Mouse (Mus musculus) heart, postnatal 10 days (tissue): ENCODE results near the gene Zmiz1. TPM values are rescaled to one million over a fixed set of nuclear protein-coding genes. Genes with fewer than 3 reads are reported as not detected.

ENCODE experiments used
- DNase-seq, 2 experiments: peaks; one replicate each; pipeline ENCODE4 v3.0.0; 2021
- intact Hi-C: fragments of 180-260 bp; cut with DNase I; formaldehyde crosslinking; loops from one replicate; pipeline ENCODE4 v1.15.1; 2025
- total RNA-seq, 2 experiments: library from RNA; stranded (reverse); gene quantifications; 2 replicates each; pipeline ENCODE4 v1.2.3; 2021

Zmiz1 gene
- 10 to 100 TPM; 70.9 to 72.0 TPM for total RNA-seq

DNA sequence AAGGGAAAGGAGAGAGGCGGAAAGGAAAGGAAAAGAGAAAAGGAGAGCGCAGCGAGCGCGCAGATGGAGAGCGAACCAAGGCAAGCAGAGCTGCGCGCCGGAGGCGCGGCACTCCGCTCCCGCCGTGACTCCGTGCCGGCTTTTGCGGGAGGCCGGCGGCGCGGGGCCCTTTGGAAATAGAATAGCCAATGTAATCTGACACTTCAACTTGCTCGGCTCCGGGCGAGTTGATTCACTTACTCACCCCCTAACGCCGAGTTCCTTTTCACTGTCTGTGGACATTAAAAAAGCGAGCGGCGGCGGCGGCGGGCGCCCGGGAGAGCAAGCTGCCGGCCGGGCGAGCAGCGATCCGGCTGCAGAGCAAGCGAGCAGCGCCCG, at the start of gene Zmiz1:
Gene Zmiz1, plus strand, starts transcription at position 170 of the 378 bp plus-strand sequence.
- peak; percentile 94 to 95 for DNase-seq
- intact Hi-C loops: loop anchor here (1.0 to 5.0 kb wide), 6 partner anchors 81 to 957 kb away; no protein-coding TSS in a partner anchor

DNA sequence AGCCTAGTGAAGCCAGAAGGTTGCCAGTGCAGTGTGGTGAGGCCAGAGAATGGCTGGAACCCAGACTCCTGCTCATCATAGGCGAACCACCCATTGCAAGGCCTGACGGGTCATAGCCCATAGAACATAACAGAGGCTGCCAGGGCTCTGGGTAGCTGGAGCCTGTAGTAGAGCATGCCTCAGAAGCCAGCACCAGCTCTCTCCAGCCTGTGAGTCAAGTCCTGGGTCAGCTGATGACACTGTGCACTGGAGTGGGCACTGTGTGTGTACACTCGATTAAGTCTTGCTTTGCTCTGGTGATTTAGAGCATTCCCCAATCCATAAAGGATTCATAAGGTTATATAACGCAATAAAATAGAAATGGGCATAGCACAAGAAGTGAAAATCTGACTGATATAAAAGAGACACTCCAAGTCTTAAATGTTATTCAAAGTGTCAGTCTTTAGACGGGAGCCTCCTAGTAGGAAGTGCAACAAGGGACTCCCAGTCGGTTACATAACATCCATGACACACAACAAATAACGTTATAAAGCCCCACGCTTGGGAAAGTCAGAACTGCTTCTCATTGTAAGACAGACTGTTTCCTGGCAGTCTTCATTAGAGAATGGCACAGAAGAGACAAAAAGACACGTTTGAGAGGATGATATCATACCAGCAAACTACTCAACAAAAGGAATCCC, 47.0 kb upstream of the Zmiz1 start:
- no peak for DNase-seq
- intact Hi-C loops: no loop called here

DNA sequence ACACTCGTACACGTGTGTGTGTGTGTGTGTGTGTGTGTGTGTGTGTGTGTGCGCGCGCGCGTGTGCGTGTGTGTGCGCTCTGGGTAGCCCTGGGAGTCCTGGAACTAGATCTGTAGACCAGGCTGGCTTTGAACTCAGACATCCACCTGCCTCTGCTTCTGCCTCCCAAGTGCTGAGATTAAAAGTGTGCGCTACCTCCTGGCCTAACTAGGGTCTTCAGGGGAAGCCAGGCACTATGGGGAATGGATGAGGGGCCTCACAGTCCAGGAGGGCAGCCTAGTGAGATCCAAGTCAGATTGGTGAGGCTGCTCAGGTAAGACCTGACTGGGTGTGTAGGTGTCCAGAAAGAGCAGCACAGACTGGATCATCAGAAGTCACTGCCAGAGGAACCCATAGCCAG, 46.2 kb upstream of the Zmiz1 start:
- intact Hi-C loops: no loop called here
- no peak for DNase-seq

DNA sequence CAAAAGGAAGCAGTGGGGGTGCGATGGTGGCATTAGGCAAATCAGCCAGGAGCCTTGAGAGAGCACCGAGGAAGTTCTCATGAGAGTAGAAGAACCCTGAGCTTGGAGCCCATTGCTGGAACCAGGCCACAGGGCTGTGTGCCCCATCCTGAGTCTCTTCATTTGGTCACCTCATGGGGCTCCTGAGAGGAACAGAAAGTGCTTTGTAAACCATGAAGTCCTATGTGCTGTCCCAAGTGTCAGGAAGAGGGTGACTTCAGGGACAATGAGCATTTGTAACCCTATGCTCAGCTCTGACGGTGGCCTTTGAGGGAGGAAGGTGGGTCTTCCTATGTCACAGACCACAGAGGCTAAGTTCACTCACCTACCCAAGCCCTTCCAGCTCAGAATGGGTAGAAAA, 45.5 kb upstream of the Zmiz1 start:
- intact Hi-C loops: no loop called here
- DNase-seq: no peak

DNA sequence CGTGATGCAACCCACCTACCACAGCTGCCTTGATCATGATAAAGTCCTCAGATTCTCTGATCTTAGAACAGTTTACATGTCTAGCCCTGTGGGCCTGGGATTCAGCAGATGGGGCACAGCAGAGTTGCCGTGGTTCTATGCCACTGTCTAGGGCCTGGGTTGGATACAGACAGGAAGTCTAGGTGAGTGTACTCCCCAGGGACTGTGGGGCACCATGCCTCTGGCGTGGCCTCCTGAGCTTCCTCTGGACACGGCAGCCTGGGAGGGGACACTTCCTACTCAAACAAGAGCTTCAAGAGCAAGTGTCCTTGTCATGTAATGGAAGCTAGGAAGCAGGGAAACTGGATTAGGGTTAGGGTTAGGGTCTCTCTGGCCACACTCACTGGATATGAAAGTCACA, 44.9 kb upstream of the Zmiz1 start:
- intact Hi-C loops: no loop called here
- no peak for DNase-seq

DNA sequence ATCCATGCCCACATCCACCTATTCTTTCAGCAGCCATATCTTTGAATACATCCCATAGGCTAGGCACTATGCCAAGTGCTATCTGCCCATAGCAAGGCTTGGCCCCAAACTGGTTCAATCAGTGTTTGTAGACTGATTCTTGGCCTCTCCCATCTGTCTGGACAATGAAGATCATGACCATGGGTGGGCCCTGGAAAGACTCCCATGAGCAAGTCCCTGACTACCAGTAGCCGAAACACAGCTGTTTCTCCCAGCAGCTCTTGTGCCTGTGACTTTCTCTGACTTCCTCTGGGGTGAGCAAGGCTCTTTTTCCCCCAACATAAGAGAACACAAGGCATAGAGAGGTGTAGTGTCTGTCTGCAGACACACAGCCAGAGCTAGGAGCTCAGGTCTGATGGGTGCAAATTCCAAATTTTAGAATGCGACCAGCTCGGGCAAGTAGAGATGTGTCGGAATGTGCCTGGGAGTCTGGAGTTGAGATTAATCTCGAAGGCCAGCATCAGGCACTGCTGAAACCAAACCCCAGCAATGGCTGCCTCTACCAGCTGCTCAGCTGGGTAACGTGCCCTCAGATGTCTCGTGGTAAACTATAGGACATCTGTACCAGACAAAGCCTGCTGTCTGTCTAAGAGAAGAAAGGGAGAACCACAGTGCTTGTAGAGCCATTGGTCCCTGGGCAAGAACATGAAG, 38.8 kb upstream of the Zmiz1 start:
- intact Hi-C loops: no loop called here
- peak in 1 of 2 experiments; percentile 41 for DNase-seq

DNA sequence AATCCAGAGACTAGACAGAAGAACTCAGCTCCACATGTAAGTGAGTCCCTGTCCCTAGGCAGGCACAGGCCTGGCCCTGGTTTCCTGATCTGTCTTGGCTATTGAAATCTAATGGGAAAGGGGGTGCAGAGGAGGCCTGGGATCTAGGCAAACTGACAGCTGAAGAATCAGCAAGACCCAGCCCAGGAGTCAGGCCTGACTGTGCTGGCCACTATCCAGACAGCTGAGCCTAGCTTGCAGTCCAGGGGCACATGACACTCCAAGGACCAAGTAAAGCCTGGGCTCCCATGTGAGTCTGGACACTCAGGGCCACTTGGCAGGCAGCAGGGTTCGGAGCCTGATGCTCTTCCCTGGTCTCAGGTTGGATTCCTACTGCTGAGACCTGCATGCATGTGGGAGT, 38.0 kb upstream of the Zmiz1 start:
- DNase-seq: peak; percentile 53 to 58
- intact Hi-C loops: no loop called here

DNA sequence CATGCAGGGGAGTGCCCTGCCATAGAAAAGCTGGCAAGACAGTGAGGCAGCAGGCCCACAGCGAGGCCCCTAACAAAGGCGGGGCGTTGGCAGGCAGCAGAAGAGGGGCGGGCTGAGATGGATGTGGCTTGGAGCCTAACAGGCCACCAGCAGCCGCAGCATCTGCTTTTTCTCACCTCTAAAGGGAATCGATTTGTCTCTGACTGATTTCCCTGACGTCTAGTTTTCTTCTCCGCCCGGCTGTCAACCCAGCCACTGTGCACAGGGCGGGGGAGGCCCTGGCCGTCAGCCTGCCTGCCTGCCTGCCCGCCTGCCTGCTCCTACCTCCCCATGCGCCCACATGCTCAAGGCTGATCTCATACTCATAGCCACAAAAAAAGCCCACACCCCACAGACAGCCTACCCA, 37.4 kb upstream of the Zmiz1 start:
- intact Hi-C loops: no loop called here
- DNase-seq: peak; percentile 61 to 63

DNA sequence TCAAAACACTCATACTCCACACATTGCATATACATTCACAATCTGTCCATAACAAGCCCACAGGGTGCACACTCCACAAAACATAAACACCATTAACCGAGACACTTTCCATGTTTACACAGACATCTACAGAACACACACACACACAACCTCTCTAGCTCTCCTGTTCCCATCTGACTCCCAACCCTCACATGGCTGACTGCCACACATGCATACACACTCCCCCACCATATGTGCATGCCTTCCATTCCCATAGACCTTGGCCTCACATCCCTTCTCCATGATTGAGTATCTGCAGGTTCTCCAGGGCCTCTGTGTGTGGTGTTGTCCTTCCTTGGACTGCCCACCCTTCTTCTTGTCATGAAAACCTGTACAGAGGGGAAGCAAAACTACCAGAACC, 36.0 kb upstream of the Zmiz1 start:
- intact Hi-C loops: no loop called here

DNA sequence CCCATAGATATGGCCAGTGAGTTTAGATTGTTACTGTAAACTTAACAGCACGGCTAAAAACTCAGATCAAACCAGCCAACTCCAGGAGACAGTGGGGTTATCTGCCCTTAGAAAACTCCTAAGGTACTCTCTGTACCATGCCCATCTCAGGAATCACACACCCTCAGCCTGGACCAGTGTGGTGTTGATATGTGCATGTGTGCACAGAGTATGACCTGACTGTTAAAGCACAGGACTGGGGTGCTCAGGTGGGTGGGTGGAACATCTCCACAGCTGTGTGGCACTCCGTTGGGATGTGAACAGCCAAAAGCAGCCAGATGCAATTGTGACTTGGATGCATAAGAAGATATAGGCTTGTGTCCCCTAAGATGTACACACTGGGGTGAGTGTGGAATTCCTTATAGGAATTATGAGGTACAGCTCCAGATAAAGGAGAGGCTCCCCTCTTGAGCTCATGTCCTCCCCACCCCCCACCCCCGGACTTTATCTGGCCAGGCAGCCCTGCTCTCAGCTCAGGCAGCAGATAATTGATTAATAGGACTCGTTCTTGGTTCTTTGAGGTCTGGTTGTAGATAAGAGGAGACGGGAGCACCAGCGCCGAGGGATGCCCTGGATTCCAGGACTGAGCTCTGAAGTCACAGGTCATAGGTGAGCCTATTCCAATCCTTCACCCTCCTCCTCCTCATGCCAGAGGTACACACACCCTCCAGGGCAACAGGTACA, 35.1 kb upstream of the Zmiz1 start:
- DNase-seq: no peak
- intact Hi-C loops: no loop called here

More for the DNA sequence above, 36.0 kb upstream of the Zmiz1 start:
- DNase-seq: no peak

DNA sequence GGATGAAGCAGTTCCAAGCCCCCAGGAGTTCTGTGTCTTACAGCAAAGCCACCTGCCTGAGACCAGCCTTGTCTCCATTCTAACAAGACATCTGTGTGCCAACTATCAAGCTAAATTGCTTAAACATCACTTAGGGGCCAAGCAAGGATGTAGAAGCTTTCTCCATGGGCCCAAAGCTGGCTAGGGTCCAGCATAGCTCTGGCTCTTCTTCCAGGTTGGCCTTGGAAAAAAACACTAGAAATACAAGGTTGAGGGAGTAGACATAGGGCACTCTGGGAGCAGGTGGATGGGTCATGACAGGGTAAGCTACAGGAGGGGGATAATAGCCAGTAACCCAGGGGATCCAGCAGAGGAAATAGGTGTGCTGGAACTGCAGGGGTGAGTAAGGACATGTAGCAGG, 20.7 kb upstream of the Zmiz1 start:
- intact Hi-C loops: no loop called here
- no peak for DNase-seq

DNA sequence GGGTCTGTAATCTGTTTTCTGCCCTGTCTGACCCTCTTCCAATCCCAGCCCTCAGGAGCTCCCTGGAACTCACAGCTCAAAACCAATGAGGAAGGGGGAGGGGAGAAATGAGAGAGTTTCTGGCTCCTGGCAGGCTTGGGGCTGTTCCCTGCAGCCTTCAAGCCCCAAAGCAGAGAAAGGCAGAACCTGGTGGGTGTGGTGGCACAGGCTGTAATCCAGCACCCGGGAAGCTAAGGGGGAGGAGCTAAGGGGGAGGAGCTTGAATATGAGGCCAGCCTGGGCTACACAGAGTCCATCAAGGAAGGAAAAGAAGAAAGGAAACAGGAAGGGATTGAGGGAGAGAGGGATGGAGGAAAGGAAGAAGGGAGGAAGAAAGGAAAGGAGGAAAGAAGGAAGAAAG, 18.9 kb upstream of the Zmiz1 start:
- no peak for DNase-seq
- intact Hi-C loops: no loop called here

DNA sequence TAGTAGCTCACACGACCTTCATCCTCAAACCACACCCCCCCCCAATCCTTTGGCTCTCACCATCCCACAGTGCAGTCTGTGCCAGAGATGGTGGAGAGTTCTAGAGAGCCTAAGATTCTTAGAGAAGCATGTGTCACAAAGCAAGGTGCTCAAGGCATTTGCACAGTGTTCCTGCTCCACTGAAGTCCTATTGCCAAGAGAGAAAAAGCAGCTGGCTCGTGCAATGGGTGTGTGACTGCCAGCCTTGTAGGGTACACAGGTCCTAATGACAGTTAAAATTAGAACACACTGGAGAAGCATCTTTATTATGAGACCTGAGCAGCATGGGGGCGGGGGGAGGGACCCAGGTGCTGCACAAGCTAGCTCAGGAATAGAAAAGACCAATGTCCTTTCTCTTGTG, 18.2 kb upstream of the Zmiz1 start:
- no peak for DNase-seq
- intact Hi-C loops: no loop called here

DNA sequence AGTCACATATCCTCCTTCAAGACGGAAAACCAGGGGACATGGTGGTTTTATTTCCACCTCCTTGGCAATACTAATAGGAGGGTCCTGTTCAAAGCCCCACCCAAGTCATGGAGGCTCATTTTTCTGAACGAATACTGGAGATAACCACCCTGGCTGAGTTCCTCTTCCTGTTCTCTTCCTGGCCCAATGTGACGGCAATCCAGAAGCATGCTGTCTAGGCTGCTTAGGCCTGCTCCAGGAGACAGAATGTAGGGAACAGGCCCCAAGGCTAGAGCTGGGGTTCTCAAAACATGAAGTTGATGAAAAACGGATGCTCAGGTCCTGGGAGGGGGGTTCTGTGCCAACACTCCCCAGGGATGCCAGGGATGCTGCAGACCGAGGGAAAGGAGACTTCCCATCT, 17.5 kb upstream of the Zmiz1 start:
- intact Hi-C loops: no loop called here
- no peak for DNase-seq

DNA sequence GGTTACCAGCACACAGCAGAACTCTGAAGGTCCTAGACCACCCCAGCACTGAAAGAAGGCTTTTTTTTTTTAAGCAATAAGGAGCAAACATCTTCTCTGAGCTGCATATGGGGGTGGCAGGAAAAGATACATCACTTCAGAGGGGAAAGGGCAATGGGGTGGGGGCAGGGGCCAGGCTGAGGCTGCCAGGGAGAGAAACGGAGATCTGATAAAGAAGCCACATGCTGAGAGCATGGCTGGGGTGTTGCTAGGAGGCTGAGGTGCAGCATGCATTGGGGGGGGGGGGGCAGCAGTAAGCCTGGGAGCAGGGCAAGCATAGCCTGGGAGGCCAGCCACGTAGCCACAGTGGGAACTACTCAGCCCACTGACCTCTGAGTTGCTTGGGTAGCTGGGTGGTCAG, 16.3 kb upstream of the Zmiz1 start:
- intact Hi-C loops: no loop called here
- no peak for DNase-seq

DNA sequence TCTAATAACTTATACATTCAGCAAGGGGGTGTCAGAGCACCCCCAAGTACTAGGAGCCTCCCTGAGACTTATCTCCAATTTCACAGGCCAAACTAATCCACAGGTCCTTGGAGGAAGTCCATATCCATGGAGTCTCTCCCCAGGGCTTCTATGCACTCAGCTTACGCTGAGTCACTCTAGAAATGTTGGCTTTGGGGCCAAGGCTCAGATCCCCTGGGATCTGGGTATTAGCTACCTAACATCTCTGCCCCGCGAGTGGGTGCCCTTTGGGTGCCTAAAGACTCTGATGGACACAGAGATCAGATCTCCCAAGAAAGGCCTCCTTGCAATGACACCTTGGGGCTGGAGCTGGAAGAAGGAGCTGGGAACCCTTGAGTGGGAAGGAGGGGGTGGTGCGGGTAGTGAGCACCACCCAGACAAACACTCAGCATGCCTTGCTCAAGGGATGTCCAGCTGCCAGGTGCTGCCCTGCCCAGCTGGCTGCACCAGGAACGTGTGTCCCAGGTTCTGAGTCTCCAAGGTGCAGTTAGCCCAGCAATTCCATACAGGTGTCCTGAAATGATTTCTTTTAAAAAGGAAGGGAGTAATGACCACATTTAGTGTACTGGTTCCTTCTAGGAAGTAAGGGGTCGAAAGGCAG, 11.7 kb upstream of the Zmiz1 start:
- DNase-seq: no peak
- intact Hi-C loops: loop anchor here (5.0 kb wide), 1 partner anchor 40 kb away; no protein-coding TSS in a partner anchor

DNA sequence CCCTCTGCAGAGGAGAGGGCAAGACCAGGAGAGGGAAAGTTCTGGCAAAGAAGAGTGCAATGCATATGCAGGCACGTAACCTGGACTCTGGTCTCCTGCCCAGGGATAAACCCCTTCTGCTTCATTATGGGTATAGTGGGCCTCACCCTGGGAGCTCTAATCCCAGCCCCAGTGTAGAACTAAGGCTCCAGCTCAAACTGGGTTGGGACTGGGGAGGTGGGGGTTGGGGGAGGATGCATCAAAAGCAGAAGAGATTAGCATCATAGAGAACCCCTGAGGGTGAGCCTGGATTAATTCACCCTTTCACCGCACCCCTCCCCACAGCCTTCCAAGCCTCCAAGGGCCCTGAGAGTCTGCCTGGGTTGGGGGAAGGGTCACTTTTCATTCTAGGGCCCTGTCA, 10.5 kb upstream of the Zmiz1 start:
- intact Hi-C loops: loop anchor here (5.0 kb wide), 1 partner anchor 41 kb away; no protein-coding TSS in a partner anchor

DNA sequence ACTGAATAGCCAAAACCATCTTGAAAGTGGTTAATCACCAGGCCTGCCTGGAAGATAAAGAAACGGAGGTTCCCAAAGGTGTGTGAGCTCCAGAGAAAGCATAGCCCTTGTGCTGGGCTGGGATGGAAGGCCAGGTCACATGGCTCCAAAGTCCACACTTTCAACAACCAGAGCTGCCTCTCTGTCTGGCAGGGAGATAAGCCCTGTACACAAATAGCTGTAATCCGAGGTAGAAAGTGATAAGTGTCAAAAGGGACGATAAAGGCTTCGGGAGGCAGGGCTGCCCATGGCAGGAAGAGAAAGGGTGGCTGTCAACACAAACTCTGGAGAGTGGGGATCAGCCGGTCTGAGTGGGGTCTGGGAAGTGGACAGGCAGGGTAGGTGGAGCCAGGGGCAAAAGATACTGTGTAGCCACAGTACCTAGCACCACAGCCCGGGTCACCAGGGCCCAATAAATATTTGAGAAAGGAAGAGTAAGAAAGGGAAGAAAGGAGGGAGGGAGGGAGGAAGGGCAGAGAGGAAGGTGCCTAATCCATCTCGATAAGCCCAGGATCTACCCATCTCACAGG, 7.8 kb upstream of the Zmiz1 start:
- intact Hi-C loops: loop anchor here (5.0 kb wide), 1 partner anchor 54 kb away; no protein-coding TSS in a partner anchor
- peak; percentile 42 to 52 for DNase-seq

More for the DNA sequence above, 10.5 kb upstream of the Zmiz1 start:
- DNase-seq: no peak

DNA sequence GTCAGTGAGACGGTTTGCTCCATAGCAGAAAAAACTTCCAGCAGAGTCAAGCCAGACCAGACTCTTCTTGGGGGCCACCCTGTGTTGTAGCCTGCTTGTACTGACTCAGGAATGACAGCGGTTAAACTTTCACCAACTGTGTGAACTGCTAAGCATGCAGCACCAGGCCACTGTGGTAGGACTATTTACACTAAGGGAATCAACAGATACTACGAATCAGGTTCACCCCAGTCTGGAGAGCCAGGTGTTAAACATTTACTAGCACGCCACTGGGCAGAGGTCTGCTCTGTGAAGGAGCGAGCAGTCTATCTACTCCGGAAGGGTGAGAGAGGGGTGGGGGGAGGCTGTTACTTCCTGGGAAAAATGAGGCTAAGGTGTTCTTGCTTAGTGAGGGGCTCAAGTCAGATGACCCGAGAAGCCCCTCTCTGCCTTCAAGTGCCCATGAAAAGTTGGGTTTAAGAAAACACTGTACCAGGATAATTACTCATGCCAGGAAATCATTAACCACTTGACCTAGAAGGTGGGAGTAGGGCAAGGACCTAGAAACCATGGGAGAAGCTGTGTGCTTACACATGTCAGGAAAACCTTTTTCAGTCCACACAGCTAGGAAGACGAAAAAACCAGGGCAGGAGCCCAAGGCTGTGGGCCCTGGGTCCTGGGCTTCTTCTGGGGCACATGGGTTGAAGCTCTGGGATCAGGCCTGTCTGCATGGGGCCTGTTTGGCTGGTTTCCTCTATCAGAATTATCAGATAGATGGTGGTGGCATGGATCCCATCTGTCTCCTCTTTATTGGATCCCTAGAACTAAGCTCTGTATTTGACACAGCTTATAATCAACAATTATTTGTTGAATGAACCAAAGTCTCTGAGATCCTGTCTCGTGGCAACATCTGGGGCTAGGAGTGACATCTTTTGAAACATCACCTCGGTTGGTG, 7.0 kb upstream of the Zmiz1 start:
- intact Hi-C loops: loop anchor here (5.0 kb wide), 1 partner anchor 55 kb away; no protein-coding TSS in a partner anchor
- peak in 1 of 2 experiments; percentile 15 for DNase-seq
